Mouse (Mus musculus) kidney, postnatal 14 days (tissue): ENCODE results near the gene Daam2.
A peak's percentile ranks its signal among the peaks of the same experiment; 100 is the strongest.
"Not testable (repeated sequence)": the region's sequence is repeated elsewhere in the genome, so short reads cannot be mapped to it uniquely, and the experiment has no call there.

Experiments
- DNase-seq: peaks from one replicate; pipeline ENCODE4 v3.0.0; 2022; ENCODE audit warnings: mixed read lengths

Gene Daam2

DNA sequence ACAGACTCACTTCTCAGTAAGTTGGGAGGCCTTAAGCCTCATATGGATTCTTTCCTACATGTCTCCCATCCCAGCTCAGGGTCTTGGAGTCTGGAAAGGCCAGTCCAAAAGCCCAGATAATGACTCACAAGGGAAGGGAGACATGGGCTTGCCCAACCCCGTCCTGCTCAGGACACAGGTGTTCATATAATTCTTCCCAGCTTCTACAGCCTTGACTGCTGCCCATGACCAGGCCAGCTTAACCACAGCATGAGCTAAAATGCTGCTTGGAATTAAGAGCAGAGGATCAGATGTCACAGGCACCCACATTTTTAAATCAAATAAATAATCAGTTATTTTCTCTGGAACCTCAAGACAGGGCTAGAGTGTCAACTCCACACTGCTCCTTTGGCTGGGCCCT, 89.0 kb downstream of the Daam2 start:
- no peak for DNase-seq

DNA sequence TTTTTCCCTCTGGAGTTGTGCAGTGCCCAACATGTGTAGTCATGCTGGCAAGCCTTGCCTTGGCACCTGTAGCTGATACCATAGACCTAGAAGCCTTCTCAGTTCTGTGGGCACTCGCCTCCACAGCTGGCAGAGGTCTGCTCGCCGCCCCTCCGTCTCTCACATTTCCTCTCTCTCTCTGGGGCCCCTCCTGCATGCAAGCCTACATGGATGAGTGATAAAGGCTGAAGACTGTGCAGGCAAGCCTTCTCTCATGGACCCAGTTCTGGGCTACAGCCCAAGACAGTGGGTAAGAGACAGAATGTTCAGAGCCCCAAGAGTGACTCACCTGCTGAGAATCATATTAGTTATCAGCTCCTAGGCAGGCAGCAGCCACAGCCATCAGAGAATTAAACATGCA, 90.1 kb downstream of the Daam2 start:
- DNase-seq = no peak

DNA sequence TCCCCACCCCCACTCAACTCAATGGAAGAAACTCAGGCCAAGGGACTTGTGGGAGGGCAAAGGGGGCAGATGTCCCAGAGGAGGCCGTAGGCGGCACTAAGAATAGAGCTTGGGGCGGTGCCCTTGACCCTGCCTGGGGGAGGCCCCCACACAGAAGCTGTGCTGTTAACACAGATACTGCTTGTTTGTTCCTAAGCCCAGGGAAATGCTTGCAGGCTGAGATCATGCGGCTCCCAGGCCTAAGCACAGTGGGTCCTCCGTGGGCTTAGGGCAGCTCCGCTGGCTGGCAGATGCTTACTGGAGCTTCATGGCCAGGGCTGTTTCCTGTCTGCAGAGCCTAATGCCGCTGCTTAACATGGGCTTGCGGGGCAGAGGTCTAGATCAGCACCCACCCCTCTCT, 91.5 kb downstream of the Daam2 start:
- peak; percentile 41 for DNase-seq

DNA sequence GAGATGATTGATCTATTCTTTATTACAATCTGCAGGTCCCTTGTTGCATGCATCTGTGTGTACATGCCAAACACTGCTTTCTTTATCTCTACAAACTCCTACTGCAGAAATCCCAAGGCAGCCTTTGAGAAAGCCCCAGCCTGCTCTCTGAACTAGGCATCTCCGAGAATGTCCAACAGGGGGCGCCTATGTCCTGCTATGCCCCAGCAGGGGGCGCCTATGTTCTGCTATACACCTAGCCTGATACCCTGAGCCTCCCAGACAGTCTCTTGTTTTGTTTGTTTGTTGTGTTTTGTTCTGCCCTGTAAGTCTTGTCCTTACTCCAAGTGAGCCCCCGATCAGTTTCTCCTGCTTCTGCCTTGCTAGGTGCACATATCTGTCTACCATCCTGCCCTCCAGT, 95.9 kb downstream of the Daam2 start:
- DNase-seq = peak; percentile 82

DNA sequence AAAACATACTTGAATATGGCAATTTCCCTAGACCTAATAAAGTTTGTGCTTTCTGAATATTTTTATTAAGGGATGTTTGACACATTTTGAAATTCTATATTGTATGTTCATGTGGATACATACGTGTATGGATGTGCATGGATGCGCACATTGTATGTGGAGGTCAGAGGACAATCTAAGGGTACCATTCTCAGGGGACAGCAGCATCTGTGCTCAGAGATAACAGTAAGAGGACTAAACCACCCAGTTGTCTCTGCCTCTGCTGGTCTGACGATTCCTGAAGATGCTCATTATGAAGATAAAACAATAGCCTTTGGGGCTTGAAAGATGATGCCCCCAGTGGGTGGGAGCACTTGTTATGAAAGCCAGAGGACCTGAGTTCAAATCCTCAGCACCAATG, 99.3 kb downstream of the Daam2 start:
- DNase-seq = no peak

DNA sequence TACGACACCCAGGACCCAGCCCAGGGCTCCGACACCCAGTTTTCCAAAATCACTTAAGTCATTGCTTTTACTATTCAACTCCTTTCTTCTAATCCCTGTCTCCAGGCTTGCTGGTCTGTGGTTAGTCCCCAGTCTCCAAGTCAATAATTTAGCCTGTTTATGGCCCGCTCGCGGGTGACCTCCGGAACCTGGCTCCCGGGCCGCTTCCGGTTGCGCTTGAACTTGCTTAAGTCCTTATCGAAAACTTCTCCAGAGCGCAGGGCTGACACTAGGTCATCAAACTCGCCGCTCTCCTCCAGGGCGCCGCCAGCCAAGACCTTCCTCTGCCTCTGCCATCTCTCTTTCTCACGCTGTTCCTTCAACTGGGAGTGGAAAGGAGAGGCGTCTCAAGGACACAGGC, 105.8 kb downstream of the Daam2 start:
- DNase-seq = peak; percentile 69

DNA sequence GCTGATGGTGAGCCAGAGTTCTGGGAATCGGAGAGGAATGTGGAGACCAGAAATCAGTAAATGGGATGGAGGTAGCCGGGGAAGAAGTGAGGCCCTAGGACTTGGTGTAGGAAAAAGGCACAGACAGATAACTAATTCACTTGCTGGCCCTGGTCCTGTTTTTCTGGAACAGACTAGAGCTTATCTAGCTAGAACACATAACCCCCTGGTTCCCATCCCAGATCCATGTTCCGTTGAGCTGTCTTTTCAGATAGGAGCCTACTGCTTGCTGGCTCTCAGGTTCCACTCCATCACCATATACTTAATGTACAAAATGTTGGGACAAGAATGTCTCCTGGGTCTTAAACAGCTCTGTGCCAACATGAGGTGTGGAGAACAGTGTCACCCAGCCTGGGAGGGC, 106.3 kb downstream of the Daam2 start:
- DNase-seq = no peak

DNA sequence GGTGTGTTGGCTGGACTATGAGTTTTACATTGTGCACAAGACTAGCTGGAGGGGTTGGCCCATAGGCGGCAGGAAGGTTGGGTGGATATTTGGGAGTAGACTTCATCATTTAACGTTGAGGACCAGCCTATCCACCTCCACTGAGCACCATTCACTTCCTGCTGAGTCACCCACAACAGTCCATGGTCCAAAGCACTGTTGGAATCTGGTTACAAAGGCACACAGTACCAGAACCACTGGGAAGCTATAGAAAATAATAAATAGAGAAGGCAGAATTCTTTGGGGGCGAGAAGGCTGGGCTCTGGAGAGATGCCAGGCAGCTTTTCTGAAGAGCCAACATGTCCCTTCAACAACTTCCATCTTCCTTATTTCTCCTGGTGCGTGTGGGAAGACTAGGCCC, 107.8 kb downstream of the Daam2 start:
- no peak for DNase-seq

DNA sequence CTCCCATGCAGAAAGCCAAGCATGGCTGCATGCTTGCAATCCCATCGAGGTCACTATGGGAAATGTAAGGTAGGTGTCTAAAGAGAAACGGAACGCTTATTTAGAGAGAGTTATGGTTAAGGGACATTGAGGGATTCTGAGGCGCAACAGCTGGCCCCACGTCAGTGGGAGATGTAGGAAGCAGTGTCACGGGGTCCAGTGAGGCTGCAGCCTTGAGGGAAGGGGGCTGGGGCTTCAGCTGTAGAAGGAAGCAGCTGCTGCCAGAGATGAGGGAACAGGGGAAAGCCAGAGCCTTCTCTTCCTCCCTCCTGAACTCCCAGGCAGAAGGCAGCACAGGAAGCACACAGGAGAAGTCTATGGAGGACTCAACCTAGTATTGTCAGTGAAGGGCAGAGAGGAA, 113.2 kb downstream of the Daam2 start:
- peak; percentile 59 for DNase-seq

DNA sequence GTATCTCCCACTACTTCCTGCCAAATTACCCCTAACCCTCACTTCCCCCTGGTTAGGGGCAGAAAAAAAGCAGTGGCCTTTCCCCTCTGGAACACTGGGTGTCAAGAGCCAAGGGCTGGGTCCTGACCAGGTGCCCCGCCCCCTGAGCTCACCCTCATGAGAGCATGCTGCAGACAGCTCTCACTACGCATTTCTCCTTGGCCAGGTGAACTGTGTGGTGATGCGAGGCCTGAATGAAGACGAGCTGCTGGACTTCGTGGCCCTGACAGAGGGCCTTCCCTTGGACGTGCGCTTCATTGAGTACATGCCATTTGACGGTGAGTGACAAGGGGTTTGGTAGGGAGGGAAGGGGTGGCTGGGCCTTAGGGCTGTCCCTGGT, 114.9 kb downstream of the Daam2 start:
- DNase-seq = no peak

DNA sequence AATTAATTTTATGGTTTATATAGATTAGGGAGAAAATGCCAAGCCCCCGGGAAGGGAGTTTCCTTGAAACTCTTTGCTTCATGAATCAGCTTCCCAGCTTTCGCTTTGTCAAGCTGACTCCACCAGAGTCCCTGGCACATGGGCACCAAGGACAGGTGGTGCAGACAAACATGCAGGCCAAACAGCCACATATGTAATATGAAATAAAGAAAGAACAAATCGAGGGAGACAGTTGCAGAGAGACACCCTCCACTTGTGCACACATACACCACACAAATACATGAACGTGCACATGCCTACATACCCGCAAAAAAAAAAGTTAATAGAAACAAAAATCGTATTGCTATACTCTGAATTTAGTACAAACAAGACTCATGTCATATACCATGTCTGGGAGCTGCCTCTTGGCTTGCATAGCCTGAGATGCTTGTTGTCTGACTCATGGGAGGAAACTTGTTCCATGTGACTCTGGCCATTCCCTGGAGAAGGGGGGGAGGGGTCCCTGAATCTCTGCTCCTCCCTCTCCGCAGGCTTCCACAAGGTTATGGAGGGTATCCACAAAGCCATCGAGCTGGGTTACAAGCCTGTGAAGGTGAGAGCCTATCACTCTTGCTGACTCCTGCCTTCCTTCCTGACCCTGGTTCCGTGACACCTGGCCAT, 115.4 kb downstream of the Daam2 start:
- DNase-seq = no peak

DNA sequence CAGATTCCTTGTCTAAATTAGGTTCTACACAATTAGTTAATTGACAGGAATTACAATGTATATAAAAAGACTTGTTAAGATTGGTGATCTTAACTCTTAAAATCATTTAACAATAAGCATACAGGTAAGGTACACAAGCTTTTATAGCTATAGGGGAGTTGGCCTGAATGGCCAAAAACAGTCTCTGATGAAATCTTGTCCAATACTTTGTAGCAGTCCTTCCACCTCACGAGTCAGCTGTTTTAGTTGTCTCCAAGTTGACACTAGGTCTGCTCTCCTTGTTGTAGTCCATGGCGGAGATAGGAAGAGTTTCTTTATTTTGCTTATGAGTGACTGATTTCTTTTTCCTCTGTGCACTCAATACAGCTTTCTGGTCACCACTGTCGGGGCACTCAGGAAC, 121.3 kb downstream of the Daam2 start:
- not testable (repeated sequence) for DNase-seq

DNA sequence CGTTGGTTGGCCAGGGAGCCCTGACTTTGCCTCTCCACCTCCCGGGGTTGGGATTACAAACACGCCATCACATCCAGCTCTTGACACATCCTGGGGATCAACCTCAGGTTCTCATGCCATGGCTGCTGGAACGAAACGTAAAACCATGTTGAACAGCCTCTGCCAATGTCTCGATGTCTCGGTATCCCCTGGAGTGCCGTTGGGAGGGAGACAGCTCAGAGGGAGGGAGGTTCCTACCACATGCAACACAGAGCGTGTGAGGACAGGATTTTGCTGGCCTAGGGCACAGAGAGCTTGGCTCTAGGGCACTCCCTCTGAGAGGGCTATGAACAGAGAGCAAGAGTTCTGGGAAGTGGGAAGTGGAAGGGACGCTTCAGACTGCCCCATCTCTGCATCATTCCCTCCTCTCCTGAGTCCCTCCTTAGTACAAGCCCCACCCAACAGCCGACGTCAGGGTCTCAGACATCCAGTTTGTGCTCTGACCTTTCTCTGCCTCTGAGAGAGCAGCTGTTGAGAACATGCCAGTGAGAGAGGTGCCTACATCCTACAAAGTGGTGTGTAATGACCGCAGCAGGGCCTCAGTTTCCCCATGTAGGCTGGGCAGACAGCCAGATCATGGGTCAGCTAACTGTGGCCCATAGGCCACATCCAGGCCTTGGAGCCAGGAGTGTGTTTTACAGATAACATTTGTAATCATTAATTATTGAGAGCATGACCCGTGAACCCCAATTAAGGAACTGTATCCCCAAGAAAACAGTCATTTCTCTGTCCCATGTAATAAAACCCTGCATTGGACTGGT, 123.6 kb downstream of the Daam2 start:
- no peak for DNase-seq

DNA sequence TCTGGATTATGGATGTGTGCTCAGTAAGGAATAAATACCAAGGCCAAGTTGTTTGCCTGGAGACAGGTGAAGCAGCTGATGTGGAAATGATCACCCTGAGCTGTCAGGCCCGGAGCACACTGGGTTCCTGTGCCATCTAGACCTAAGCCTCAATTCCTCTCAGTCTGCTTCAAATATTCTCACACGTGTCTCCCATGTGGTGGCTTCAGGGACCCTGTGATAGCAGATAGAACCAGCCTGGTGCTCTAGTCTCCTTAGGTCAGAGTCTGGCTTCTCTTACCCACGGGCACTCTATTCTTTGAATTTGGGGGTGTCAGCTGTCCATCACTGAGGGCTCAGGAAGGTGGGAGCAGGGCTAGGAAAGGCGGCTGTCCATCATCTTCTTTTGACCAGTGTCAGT, 124.4 kb downstream of the Daam2 start:
- no peak for DNase-seq

DNA sequence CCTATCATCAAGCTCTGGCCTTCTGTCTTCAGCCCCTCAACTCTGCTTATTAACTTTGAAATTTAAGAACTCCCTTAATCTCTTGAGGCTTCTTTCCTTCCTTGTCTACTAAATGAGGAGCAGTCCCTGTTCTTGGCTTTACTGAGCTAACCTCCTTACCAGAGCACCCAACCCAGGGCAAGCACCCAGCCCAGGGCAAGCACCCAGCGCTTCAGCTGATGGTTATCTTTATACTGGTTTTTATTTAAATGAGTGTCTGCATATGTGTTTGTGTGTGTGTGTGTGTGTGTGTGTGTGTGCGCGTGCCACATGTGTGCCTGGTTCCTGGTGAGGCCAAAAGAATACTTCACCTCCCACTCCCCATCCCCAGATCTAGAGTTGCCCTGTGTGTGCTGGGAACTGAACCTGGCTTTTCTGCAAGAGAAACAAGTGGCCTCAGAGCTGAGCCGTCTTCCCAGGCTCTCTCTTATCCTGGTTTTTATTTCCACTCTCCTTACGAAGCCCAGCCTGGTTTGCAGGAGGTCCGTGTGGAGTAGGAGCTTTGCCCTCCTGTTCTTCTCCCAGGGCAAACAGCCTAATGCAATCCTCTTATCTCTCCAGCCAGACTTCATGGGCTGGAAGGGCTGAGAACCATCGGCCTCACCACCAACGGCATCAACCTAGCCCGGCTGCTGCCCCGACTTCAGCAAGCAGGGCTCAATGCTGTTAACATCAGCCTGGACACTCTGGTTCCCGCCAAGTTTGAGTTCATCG, 125.1 kb downstream of the Daam2 start:
- no peak for DNase-seq

DNA sequence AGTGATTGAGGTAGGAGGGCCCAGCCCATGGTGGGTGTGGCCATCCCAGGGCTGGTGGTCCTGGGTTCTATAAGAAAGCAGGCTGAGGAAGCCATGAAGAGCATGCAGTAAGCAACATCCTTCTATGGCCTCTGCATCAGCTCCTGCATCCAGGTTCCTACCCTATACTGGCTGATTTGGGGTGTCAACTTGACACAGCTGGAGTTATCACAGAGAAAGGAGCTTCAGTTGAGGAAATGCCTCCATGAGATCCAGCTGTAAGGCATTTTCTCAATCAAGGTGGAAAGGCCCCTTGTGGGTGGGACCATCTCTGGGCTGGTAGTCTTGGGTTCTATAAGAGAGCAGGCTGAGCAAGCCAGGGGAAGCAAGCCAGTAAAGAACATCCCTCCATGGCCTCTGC, 126.8 kb downstream of the Daam2 start:
- DNase-seq = not testable (repeated sequence)

DNA sequence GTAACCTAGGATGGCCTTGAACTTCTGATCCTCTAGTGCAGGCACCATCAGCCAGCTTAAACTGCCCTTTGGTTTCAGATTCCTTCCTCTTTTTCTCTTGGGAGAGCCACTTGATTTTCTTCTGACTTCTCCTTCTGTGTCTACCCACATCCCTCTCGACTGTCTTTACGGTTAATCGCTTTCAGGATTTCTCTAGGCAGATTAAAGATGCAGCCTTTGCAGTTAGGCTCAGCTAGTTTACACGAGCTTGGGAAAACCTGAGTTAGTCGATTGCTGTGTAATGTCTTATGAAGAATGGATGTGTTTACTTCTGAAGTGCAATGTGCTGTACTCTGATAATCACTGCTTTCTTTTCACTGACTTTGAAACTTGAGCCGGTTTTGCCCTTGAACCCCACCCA, 127.5 kb downstream of the Daam2 start:
- DNase-seq = no peak

DNA sequence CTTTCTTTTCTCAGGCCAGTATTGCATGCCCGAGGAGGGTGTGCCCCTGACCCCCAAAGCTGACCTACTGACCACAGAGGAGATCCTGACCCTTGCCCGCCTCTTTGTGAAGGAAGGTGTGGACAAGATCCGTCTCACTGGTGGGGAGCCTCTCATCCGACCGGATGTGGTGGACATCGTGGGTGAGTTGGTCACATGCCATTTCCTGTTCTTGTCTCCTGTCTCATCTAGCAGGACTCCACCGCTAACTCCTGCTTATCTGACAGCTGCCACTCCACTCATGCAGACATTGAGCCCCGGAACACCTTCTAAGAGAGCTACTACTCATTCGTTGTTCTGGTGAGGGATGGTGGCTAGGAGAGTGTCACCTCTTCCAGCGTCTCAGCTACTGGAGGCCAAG, 129.1 kb downstream of the Daam2 start:
- DNase-seq = no peak

DNA sequence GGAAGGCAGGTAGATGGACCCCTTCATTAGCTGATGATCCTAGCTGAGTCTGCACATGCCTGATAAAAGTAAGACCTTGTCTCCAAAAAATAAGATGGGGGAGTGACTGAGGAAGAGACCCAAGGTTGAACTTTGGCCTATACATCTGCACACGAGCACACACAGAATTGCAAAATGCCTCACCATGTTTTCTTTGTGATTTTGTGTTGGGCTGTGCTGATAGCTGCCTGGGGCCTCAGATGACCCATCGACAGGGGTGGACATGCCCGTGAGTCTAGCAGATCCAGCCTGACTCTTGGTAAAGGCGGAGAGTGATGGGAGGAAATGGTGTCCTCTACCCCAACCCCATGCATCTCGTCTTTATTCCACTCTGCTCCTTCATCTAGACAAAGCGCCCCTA, 129.9 kb downstream of the Daam2 start:
- no peak for DNase-seq

DNA sequence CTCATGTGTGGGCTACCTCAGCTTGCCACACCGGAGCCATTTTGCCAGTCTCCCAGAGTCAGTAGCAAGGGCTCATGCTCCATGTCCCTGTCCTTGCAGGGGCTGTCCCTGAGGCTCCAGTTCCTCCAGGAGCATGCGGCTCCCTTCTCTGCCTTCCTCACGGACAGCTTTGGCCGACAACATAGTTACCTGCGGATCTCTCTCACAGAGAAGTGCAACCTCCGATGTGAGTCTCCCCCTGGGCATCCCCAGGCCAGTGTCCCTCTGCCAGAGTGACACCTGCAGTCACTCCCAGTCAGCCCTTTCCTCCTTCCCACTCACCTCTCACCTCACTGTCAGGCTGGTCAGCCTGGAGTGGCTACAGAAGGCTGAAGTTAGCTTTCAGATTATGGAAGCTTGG, 131.1 kb downstream of the Daam2 start:
- no peak for DNase-seq

DNA sequence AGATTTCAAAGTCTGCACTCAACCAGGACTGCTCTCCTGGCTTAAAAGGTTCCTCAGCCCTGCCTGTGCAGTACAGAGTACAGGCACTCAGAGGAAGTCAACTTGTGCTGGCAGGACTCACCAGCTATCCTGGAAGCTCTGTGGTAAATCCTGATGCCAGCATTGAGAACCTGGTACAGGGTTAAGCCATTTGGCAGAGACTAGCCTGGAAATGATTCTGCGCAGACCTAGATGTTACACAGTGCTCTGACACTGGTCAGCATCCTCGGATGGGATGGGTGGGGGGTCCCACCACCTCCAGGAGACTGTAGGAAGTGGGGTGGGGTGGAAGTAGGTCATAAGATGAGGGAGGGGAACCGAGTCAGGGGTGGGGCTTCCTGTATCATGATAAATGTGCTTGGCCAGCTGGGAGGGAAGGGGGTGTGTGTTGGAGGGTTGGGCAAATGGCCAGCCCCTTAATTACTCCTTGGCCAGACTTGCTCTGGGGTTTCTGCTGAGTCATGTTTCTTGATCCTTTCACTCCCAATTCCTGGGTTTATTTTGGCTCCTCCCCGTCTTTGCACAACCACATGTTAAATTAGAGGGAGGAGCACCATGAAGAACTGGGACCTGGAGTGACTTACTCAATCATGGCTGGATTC, 132.0 kb downstream of the Daam2 start:
- DNase-seq = peak; percentile 87

DNA sequence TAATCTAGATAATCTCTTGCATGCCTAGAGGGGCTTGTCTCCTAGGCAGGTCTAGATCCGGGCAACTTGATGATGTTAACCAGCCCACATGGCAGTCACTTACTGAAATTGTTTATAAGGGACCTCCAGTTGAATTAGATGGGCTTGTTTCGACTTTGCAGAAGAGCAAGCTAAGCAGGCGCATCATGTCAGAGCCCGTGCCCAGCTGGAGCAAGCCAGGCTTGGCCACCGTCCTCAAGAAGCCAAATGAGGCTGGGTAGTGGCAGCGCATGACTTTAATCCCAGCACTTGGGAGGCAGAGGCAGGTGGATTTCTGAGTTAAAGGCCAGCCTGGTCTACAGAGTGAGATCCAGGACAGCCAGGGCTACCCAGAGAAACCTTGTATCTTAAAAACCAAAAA, 133.0 kb downstream of the Daam2 start:
- no peak for DNase-seq

DNA sequence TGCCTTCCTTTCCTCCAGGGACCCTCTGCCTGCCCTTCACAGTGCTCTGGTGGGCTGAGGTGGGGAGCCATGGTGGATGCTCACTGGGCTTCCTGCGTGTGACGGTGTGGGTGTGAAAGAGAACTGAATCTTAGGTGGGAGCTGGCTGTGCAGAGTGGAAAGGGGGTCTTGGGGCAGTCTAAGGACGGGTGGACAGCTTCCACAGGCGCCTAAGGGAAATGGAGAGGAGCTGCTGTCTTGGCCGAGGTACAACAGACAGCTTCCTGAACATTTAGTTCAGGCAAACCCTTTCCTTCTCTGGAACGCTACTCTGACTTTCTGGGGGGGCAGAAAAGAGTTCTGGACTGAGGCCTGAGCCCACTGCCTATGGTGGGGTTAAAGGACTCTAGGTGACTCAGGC, 134.0 kb downstream of the Daam2 start:
- DNase-seq = no peak
